11 mouse cellular contexts compared by ENCODE assay signal in genomic region chr11:76322939-76323338, GRCm38 (mm10).
DNase-seq lines count a peak whose midpoint lies in the region; ATAC-seq and TF ChIP-seq lines count a peak whose summit lies in the region.
"Had no signal": no experiment of that assay in that cellular context is flagged by ENCODE, and none has a peak within 500 bp of the region (broad histone marks: within the 10 kb centered on the region; RNA-seq: fewer than 3 reads in every experiment).

No protein-coding gene starts in this region.

- no peaks in the 10 kb centered on the region for H3K9me3 ChIP-seq in E14TG2a.4 (ENCODE audit: low read length)
- no peaks in the 10 kb centered on the region for H3K9me3 ChIP-seq in heart, embryonic 15.5 days (replicated peaks)
- H3K9me3 ChIP-seq: hindbrain, embryonic 15.5 days; lung, embryonic 15.5 days had no signal

- TF ChIP-seq CTCF in gastrocnemius, adult 2 months (IDR thresholded peaks at IDR 0.05) = no peak
- TF ChIP-seq CTCF in E14TG2a.4 (conservative IDR thresholded peaks at IDR 0.05; ENCODE audit: low read length) = no peak

- H3K4me2 ChIP-seq in heart, embryonic 15.5 days = no peak overlapping the region
- H3K4me2 ChIP-seq: hindbrain, embryonic 15.5 days; lung, embryonic 15.5 days had no signal

- no peaks in the 10 kb centered on the region for H3K36me3 ChIP-seq in E14TG2a.4 (ENCODE audit: insufficient read depth, low read length)
- no peaks in the 10 kb centered on the region for H3K36me3 ChIP-seq in heart, embryonic 15.5 days
- H3K36me3 ChIP-seq: hindbrain, embryonic 15.5 days; lung, embryonic 15.5 days had no signal

- peaks cover 42% of the 10 kb centered on the region for H3K27me3 ChIP-seq in E14TG2a.4 (ENCODE audit: insufficient read depth, low read length)
- no peaks in the 10 kb centered on the region for H3K27me3 ChIP-seq in heart, embryonic 15.5 days
- H3K27me3 ChIP-seq: hindbrain, embryonic 15.5 days; lung, embryonic 15.5 days had no signal

- ATAC-seq in heart, embryonic 15.5 days (replicated peaks; ENCODE audit: insufficient number of reproducible peaks, insufficient read depth, low FRiP score, low read depth) = no peak

- 76% methylated on average over 5 of the region's 5 CpGs for WGBS in heart, embryonic 15.5 days

- peak; percentile 52 for DNase-seq in gastrocnemius, adult 2 months
- DNase-seq in gastrocnemius, adult 18-20 months (ENCODE audit: low spot score) = no peak
- DNase-seq in cerebellum, adult 8-10 months = peak; percentile 47
- DNase-seq in B cell, adult 2 months = no peak
- no peak for DNase-seq in thymus, postnatal 4 days
- no peak for DNase-seq in gastrocnemius, postnatal 4 days (ENCODE audit: low spot score in 2 of 2)
- DNase-seq: kidney, postnatal 36 days had no signal

- peak overlapping the region; percentile 88 for H3K27ac ChIP-seq in gastrocnemius, adult 2 months
- H3K27ac ChIP-seq in heart, embryonic 15.5 days = peak overlapping the region; percentile 25; the same call in 1 of the 2 replicates
- H3K27ac ChIP-seq: hindbrain, embryonic 15.5 days had no signal

- peaks cover 97% of the 10 kb centered on the region for H3K4me1 ChIP-seq in E14TG2a.4 (replicated peaks; ENCODE audit: low read depth, low read length)
- H3K4me1 ChIP-seq in heart, embryonic 15.5 days (replicated peaks) = peaks cover 48% of the 10 kb centered on the region

- H3K9ac ChIP-seq in heart, embryonic 15.5 days = no peak overlapping the region
- H3K9ac ChIP-seq: hindbrain, embryonic 15.5 days; lung, embryonic 15.5 days had no signal

- intact Hi-C loops in gastrocnemius, adult 2 months (cut with DNase I) = no loop called here

- no peak overlapping the region for H3K4me3 ChIP-seq in gastrocnemius, adult 2 months
- 0 out of 2 replicates have a peak overlapping the region, but pooled peaks have one; percentile 39 for H3K4me3 ChIP-seq in E14TG2a.4 (replicated peaks; ENCODE audit: low read length)
- H3K4me3 ChIP-seq in heart, embryonic 15.5 days = no peak overlapping the region
- H3K4me3 ChIP-seq: hindbrain, embryonic 15.5 days; lung, embryonic 15.5 days had no signal

Comparison
In these comparisons a context has a peak if more than half of its experiments do, and no peak if none do; other contexts are left out.
1. DNase-seq: peak in gastrocnemius, adult 2 months (single experiment) and cerebellum, adult 8-10 months (single experiment); none in gastrocnemius, adult 18-20 months (single experiment), B cell, adult 2 months (0 of 2), thymus, postnatal 4 days (single experiment) and gastrocnemius, postnatal 4 days (0 of 2).